In the genomic region with DNA sequence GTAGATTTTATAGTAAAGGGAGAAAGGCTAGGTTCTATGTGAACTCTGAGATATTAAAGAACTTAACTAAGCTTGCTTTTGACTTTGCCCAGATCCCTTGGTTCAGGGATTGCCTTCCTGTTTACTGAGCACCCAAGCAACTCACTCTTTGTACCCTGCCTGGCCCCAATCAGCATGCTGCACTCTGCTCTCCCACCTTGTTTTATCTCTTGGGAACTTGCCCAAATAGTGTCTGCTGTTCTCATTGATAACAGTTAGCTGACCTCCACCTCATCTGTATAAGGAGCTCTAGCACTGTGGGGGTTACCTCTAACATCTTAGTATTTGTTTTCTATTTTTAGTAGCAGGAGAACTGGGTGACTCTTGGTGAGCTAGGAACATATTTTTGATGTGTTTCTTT, we compare ENCODE assay signal across 11 mouse cellular contexts. TPM values are rescaled to one million over a fixed set of nuclear protein-coding genes. Genes with fewer than 3 reads are reported as not detected.
DNase-seq lines count a peak whose midpoint lies in the region; ATAC-seq and TF ChIP-seq lines count a peak whose summit lies in the region.
"Had no signal": no experiment of that assay in that cellular context is flagged by ENCODE, and none has a peak within 500 bp of the region (broad histone marks: within the 10 kb centered on the region; RNA-seq: fewer than 3 reads in every experiment).

No protein-coding gene starts in this region.

- peaks cover 4% of the 10 kb centered on the region; the same call in 1 of the 2 replicates for H3K36me3 ChIP-seq in lung, postnatal 0 days (ENCODE audit: insufficient read depth, low read length)
- H3K36me3 ChIP-seq in heart, embryonic 14.5 days (ENCODE audit: control insufficient read depth, insufficient read depth, low read length) = peaks cover 20% of the 10 kb centered on the region
- peaks cover 24% of the 10 kb centered on the region for H3K36me3 ChIP-seq in liver, embryonic 14.5 days (replicated peaks; ENCODE audit: control insufficient read depth, insufficient read depth, low read depth)

- peaks cover 14% of the 10 kb centered on the region; the same call in 1 of the 2 replicates for H3K4me1 ChIP-seq in lung, postnatal 0 days (ENCODE audit: insufficient read depth, low read depth, low read length)
- H3K4me1 ChIP-seq in heart, embryonic 14.5 days (ENCODE audit: control insufficient read depth in 2 of 2, insufficient read depth in 2 of 2, low read length in 2 of 2) = peaks cover 15 to 71% of the 10 kb centered on the region in 2 experiments
- H3K4me1 ChIP-seq in liver, embryonic 14.5 days (replicated peaks; ENCODE audit: control insufficient read depth in 2 of 2, insufficient read depth in 2 of 2, low read length in 1 of 2) = peaks cover 70 to 83% of the 10 kb centered on the region in 2 experiments

- no peak for TF ChIP-seq CTCF in lung, postnatal 0 days (IDR thresholded peaks at IDR 0.05)
- no peak for TF ChIP-seq CTCF in liver, embryonic 14.5 days (IDR thresholded peaks at IDR 0.05; ENCODE audit: low read depth)

- no peak overlapping the region for H3K9ac ChIP-seq in lung, postnatal 0 days (replicated peaks; ENCODE audit: low read depth)
- H3K9ac ChIP-seq in heart, embryonic 14.5 days (ENCODE audit: low read length) = no peak overlapping the region
- peak overlapping the region; percentile 89 for H3K9ac ChIP-seq in liver, embryonic 14.5 days (replicated peaks)
- H3K9ac ChIP-seq: embryonic facial prominence, embryonic 15.5 days had no signal

- TF ChIP-seq EP300 in lung, postnatal 0 days (IDR thresholded peaks at IDR 0.05) = no peak
- peak; percentile 100 for TF ChIP-seq EP300 in liver, embryonic 14.5 days (IDR thresholded peaks at IDR 0.05; ENCODE audit: low read depth)

- no peak for DNase-seq in lung, postnatal 0 days (ENCODE audit: low spot score)
- no peak for DNase-seq in lung, postnatal 25 days (ENCODE audit: low spot score)
- peak; percentile 95 to 96 (median 96) for DNase-seq in liver, embryonic 14.5 days (ENCODE audit: low read depth in 3 of 3, low spot score in 3 of 3)
- DNase-seq in yolk sac, embryonic 10.5 days (ENCODE audit: low spot score) = peak; percentile 87
- DNase-seq in frontal cortex, postnatal 14 days (ENCODE audit: low spot score in 2 of 2) = no peak
- no peak for DNase-seq in right cerebral cortex, postnatal 14 days
- DNase-seq: layer of hippocampus, postnatal 36 days; thymus, postnatal 14 days had no signal

- no peaks in the 10 kb centered on the region for H3K9me3 ChIP-seq in lung, postnatal 0 days (ENCODE audit: low read length)
- H3K9me3 ChIP-seq in heart, embryonic 14.5 days (ENCODE audit: control insufficient read depth, low read length) = no peaks in the 10 kb centered on the region
- no peaks in the 10 kb centered on the region for H3K9me3 ChIP-seq in liver, embryonic 14.5 days (ENCODE audit: control insufficient read depth, low read length)
- H3K9me3 ChIP-seq: embryonic facial prominence, embryonic 15.5 days had no signal

- peak; percentile 35 for ATAC-seq in lung, postnatal 0 days
- peak; percentile 50; the same call in 1 of the 2 replicates for ATAC-seq in heart, embryonic 14.5 days (ENCODE audit: insufficient number of reproducible peaks, insufficient read depth, low FRiP score, low read depth)
- ATAC-seq in liver, embryonic 14.5 days (ENCODE audit: insufficient read depth) = peak; percentile 97

- no peak overlapping the region for H3K4me3 ChIP-seq in lung, postnatal 0 days (ENCODE audit: low read depth, low read length)
- no peak overlapping the region; a peak in 1 of 4 replicates for H3K4me3 ChIP-seq in heart, embryonic 14.5 days (ENCODE audit: control insufficient read depth in 1 of 2, insufficient read depth in 1 of 2, low read depth in 1 of 2, low read length in 2 of 2)
- H3K4me3 ChIP-seq in liver, embryonic 14.5 days (ENCODE audit: insufficient read depth in 1 of 2, low read depth in 2 of 2, low read length in 2 of 2) = peak overlapping the region in 1 of 2 experiments; percentile 43; a peak in 2 of 4 replicates
- H3K4me3 ChIP-seq: embryonic facial prominence, embryonic 15.5 days had no signal

- H3K4me2 ChIP-seq in lung, postnatal 0 days (replicated peaks; ENCODE audit: low read depth, low read length) = 0 out of 2 replicates have a peak overlapping the region, but pooled peaks have one; percentile 14
- peak overlapping the region; percentile 55 for H3K4me2 ChIP-seq in heart, embryonic 14.5 days (ENCODE audit: low read length)
- peak overlapping the region; percentile 94 for H3K4me2 ChIP-seq in liver, embryonic 14.5 days (ENCODE audit: low read depth)
- H3K4me2 ChIP-seq: embryonic facial prominence, embryonic 15.5 days; midbrain, embryonic 11.5 days had no signal

- no peaks in the 10 kb centered on the region for H3K27me3 ChIP-seq in lung, postnatal 0 days (replicated peaks; ENCODE audit: insufficient read depth, low read length)
- H3K27me3 ChIP-seq in heart, embryonic 14.5 days (ENCODE audit: control insufficient read depth, insufficient read depth, low read length) = no peaks in the 10 kb centered on the region
- H3K27me3 ChIP-seq in liver, embryonic 14.5 days (ENCODE audit: control insufficient read depth, insufficient read depth, low read length) = no peaks in the 10 kb centered on the region
- H3K27me3 ChIP-seq: embryonic facial prominence, embryonic 15.5 days had no signal

- H3K27ac ChIP-seq in lung, postnatal 0 days (ENCODE audit: low read length) = no peak overlapping the region
- H3K27ac ChIP-seq in heart, embryonic 14.5 days (replicated peaks in 1 of 2; ENCODE audit: control insufficient read depth in 1 of 2, insufficient read depth in 1 of 2, low read depth in 2 of 2, low read length in 2 of 2) = peak overlapping the region; percentile 52 to 63; a peak in 3 of 4 replicates
- H3K27ac ChIP-seq in liver, embryonic 14.5 days = peak overlapping the region; percentile 100
- H3K27ac ChIP-seq: embryonic facial prominence, embryonic 15.5 days had no signal

RNA-seq across cellular contexts. Expression of gene Pum1, which starts 52.0 kb away (rescaled TPM):
- 37.8 and 45.3 TPM in 2 replicates for polyA plus RNA-seq in lung, postnatal 0 days (2015; fragmentation: Nextera tagmentation; extraction: Ambion mirVana)
- polyA plus RNA-seq in heart, embryonic 14.5 days (2014; fragmentation: Nextera tagmentation; extraction: Ambion mirVana) = 57.7 and 59.3 TPM in 2 replicates
- 15.2 and 17.9 TPM in 2 replicates for polyA plus RNA-seq in liver, embryonic 14.5 days (2012; rRNA removed)
- 23.1 and 26.8 TPM in 2 replicates for polyA plus RNA-seq in liver, embryonic 14.5 days (2014; fragmentation: Nextera tagmentation; extraction: Ambion mirVana)

Comparison
In these comparisons a context has a peak if more than half of its experiments do, and no peak if none do; other contexts are left out.
1. ATAC-seq: peak in every context shown above with its lines; median percentile 97 in liver, embryonic 14.5 days; 50 in heart, embryonic 14.5 days; 35 in lung, postnatal 0 days.
2. DNase-seq: peak in liver, embryonic 14.5 days (3 of 3) and yolk sac, embryonic 10.5 days (single experiment); none in lung, postnatal 0 days (single experiment), lung, postnatal 25 days (single experiment), frontal cortex, postnatal 14 days (0 of 2) and right cerebral cortex, postnatal 14 days (single experiment).
3. H3K4me2 ChIP-seq: peak in every context shown above with its lines; median percentile 94 in liver, embryonic 14.5 days; 55 in heart, embryonic 14.5 days; 14 in lung, postnatal 0 days.